Mouse (Mus musculus): Measurements from ENCODE around the gene Taar7d. TPM values are rescaled to one million over a fixed set of nuclear protein-coding genes. Genes with fewer than 3 reads are reported as not detected.

Gene Taar7d
- total RNA-seq, 2 experiments from 2014 or later, result not detected

Other genes starting within 250 kb of the Taar7d start
- gene Rps12, start 239.9 kb upstream of the Taar7d start, total RNA-seq (2021), result 100 to 1,000 TPM; 219 to 226 TPM
- 1 to 10 TPM; 9.2 to 9.4 TPM for gene Slc18b1, start 230.2 kb upstream of the Taar7d start, total RNA-seq (2021)
- gene Vnn3, start 175.8 kb upstream of the Taar7d start, total RNA-seq (2021), result not detected
- 1 to 10 TPM; 1.1 TPM for gene Vnn1, start 132.5 kb upstream of the Taar7d start, total RNA-seq (2021)
- gene Taar1, start 106.9 kb upstream of the Taar7d start, total RNA-seq (2021), result not detected
- gene Taar2, start 88.7 kb upstream of the Taar7d start, total RNA-seq (2021), result not detected
- not detected for gene Taar3, start 77.7 kb upstream of the Taar7d start, total RNA-seq (2021)
- gene Taar4, start 66.7 kb upstream of the Taar7d start, total RNA-seq (2021), result not detected
- gene Taar5, start 56.5 kb upstream of the Taar7d start, total RNA-seq (2021), result not detected
- not detected for gene Taar6, start 41.6 kb upstream of the Taar7d start, total RNA-seq (2021)
- not detected for gene Taar7a, start 33.7 kb upstream of the Taar7d start, total RNA-seq (2021)
- not detected for gene Taar7b, start 27.3 kb upstream of the Taar7d start, total RNA-seq (2021)
- not detected for gene Taar7e, start 10.4 kb downstream of the Taar7d start, total RNA-seq (2021)
- not detected for gene Taar7f, start 22.3 kb downstream of the Taar7d start, total RNA-seq (2021)
- gene Taar8a, start 49.3 kb downstream of the Taar7d start, total RNA-seq (2021), result not detected
- not detected for gene Taar8b, start 65.1 kb downstream of the Taar7d start, total RNA-seq (2021)
- not detected for gene Taar8c, start 74.7 kb downstream of the Taar7d start, total RNA-seq (2021)
- gene Taar9, start 82.3 kb downstream of the Taar7d start, total RNA-seq (2021), result not detected
- 10 to 100 TPM; 41.4 to 42.7 TPM for gene Stx7, start 122.1 kb downstream of the Taar7d start, total RNA-seq (2021)
- under 1 TPM; 0.46 to 0.86 TPM for gene Moxd1, start 196.3 kb downstream of the Taar7d start, total RNA-seq (2021)